Mouse (Mus musculus) heart, embryonic 16.5 days (tissue): ENCODE results near the gene Vstm5. TPM values are rescaled to one million over a fixed set of nuclear protein-coding genes. Genes with fewer than 3 reads are reported as not detected.

Source experiments
- ATAC-seq: fragments of 200-750 bp; cut with Nextera tagmentation; replicated peaks from 2 replicates; pipeline ENCODE4 v1.8.0; 2017; ENCODE audit warnings: moderate number of reproducible peaks; ENCODE audit not compliant: insufficient read depth, low FRiP score; ENCODE audit errors: extremely low read depth
- H3K27ac ChIP-seq: fragments of 300-500 bp; sonication (generic); 2 replicates; pipeline ENCODE4 v1.5.1; 2014; ENCODE audit warnings: mild to moderate bottlenecking, low read length, control low read depth, moderate library complexity
- H3K27me3 ChIP-seq: fragments of 300-500 bp; sonication (generic); 2 replicates; pipeline ENCODE4 v1.6.1; 2014; ENCODE audit warnings: low read length, mixed read lengths; ENCODE audit not compliant: control insufficient read depth, insufficient read depth
- H3K36me3 ChIP-seq: fragments of 300-500 bp; sonication (generic); 2 replicates; pipeline ENCODE4 v1.6.1; 2014; ENCODE audit not compliant: control insufficient read depth, insufficient read depth
- H3K4me1 ChIP-seq: fragments of 300-500 bp; sonication (generic); 2 replicates; pipeline ENCODE4 v1.6.1; 2014; ENCODE audit warnings: low read length, mixed read lengths; ENCODE audit not compliant: control insufficient read depth, insufficient read depth
- H3K4me2 ChIP-seq: fragments of 300-500 bp; sonication (generic); 2 replicates; pipeline ENCODE4 v1.6.1; 2014; ENCODE audit warnings: low read depth, mild to moderate bottlenecking, control low read depth, low read length
- H3K4me3 ChIP-seq: fragments of 300-500 bp; sonication (generic); 2 replicates; pipeline ENCODE4 v1.5.1; 2014; ENCODE audit warnings: mild to moderate bottlenecking, control low read depth, low read length
- H3K9ac ChIP-seq: fragments of 300-500 bp; sonication (generic); 2 replicates; pipeline ENCODE4 v1.6.1; 2014; ENCODE audit warnings: low read length, control low read depth
- H3K9me3 ChIP-seq: fragments of 300-500 bp; sonication (generic); replicated peaks from 2 replicates; pipeline ENCODE4 v1.6.1; 2016; ENCODE audit warnings: low read length; ENCODE audit not compliant: control insufficient read depth
- WGBS: fragments of 180-500 bp; shearing (Covaris S2); extraction: QIAGEN DNeasy Blood & Tissue Kit; methylation state at CpG from one replicate; pipeline ENCODE4 v1.1.7; 2014; 5-methylcytosine and 5-hydroxymethylcytosine counted together
- polyA plus RNA-seq: library from polyadenylated mRNA; unstranded; fragments of >200 nt; fragmentation: Nextera tagmentation; extraction: Ambion mirVana; gene quantifications from 2 replicates; pipeline ENCODE4 v1.2.1, GENCODE M21; 2015

Gene Vstm5
- polyA plus RNA-seq, 1 experiment from 2014 or later = 1.6 TPM

- Histone ChIP-seq H3K4me1 (no peaks in the 10 kb centered on the region), H3K27ac (no peak overlapping the region), H3K9me3 (peaks cover 5% of the 10 kb centered on the region; the same call in 1 of the 2 replicates), H3K27me3 (no peaks in the 10 kb centered on the region), H3K9ac (no peak overlapping the region), H3K36me3 (no peaks in the 10 kb centered on the region), H3K4me3 (no peak overlapping the region), H3K4me2 (no peak overlapping the region)
- 0 out of 2 replicates have a peak, but pooled peaks have one; percentile 37 for ATAC-seq
- WGBS = 52% methylated on average over 7 of the region's 7 CpGs
Observed at GRCm38 (mm10) chr9:15250376-15250775, 11.5 kb downstream of the Vstm5 start.

GRCm38 (mm10) chr9:15252196-15252595 is 13.4 kb downstream of the Vstm5 start:
- Histone ChIP-seq H3K9me3 (peaks cover 5% of the 10 kb centered on the region; the same call in 1 of the 2 replicates), H3K4me1 (no peaks in the 10 kb centered on the region), H3K9ac (no peak overlapping the region), H3K27me3 (no peaks in the 10 kb centered on the region), H3K27ac (no peak overlapping the region), H3K36me3 (no peaks in the 10 kb centered on the region), H3K4me3 (no peak overlapping the region), H3K4me2 (no peak overlapping the region)
- 75% methylated on average over 7 of the region's 7 CpGs for WGBS
- no peak for ATAC-seq

DNA sequence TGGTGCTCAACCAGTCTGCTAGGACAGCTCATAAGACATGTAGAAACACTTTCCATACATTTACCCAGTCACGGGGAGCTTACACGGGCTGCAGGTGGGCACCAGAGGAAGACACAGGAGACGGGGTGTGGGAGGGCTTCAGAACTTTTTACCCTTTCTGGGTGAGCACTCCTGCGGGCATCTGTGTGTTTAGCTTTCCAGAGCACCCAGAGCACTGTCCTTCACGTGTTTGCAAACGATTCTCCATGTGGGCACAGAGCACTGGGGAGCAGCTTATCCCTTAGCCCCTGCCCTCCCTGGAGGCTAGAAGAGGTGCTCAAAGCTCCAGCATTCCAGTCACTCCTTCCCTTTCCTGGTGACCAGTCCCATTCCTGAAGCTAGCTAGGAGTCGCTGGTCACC is 15.7 kb downstream of the Vstm5 start:
- no peaks in the 10 kb centered on the region for H3K27me3 ChIP-seq
- H3K4me3 ChIP-seq = no peak overlapping the region
- no peaks in the 10 kb centered on the region for H3K9me3 ChIP-seq
- no peak overlapping the region for H3K4me2 ChIP-seq
- WGBS = 75% methylated on average over 7 of the region's 7 CpGs
- no peaks in the 10 kb centered on the region for H3K4me1 ChIP-seq
- H3K27ac ChIP-seq = no peak overlapping the region
- no peak overlapping the region for H3K9ac ChIP-seq
- ATAC-seq = no peak
- H3K36me3 ChIP-seq = no peaks in the 10 kb centered on the region

DNA sequence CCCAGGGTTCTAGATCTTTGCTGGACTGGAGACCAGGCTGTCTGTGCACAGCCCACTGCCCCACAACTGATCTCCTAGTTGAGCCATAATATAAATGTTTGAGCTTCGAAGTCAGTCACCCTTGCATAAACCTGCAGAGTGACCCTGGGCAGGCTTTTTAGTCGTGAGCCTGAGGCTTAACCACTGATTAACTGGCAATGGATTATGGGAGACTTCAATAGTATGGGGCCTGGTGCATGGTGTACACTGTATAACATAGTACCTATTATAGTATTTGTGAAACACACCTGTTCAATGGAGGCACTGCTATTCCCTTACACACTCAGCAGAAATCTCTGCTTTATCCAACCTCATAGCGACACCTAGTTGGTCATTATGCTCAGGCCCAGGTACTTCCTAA is 17.4 kb downstream of the Vstm5 start:
- Histone ChIP-seq H3K4me2 (no peak overlapping the region), H3K27me3 (no peaks in the 10 kb centered on the region), H3K4me1 (no peaks in the 10 kb centered on the region), H3K27ac (no peak overlapping the region), H3K9me3 (no peaks in the 10 kb centered on the region), H3K36me3 (peaks cover 9% of the 10 kb centered on the region), H3K4me3 (no peak overlapping the region), H3K9ac (no peak overlapping the region)
- ATAC-seq = no peak
- WGBS = 83% methylated on average over 3 of the region's 3 CpGs

DNA sequence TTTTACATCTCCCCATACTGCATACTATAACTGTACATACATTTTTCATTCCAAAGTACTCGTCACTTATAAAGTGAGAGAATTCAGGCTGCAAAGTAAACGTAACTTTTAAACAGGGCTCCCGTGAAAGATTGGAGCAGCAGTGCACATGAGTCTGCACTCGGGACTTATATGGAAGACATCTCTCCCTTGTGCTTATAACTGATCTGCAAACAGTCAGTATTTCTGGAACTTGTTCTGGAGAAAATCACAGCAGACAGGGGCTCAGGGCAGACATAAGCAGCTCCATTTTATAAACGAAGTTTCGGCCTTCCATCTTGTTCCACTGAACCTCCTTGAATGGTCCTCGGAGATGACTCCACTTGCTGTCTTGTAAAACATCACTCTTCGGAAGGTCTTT is 23.1 kb downstream of the Vstm5 start:
- ATAC-seq = no peak
- Histone ChIP-seq H3K4me1 (no peaks in the 10 kb centered on the region), H3K27ac (no peak overlapping the region), H3K36me3 (peaks cover 56% of the 10 kb centered on the region), H3K9ac (no peak overlapping the region), H3K4me2 (no peak overlapping the region), H3K9me3 (no peaks in the 10 kb centered on the region), H3K27me3 (no peaks in the 10 kb centered on the region), H3K4me3 (no peak overlapping the region)
- WGBS = 88% methylated on average over 8 of the region's 8 CpGs

DNA sequence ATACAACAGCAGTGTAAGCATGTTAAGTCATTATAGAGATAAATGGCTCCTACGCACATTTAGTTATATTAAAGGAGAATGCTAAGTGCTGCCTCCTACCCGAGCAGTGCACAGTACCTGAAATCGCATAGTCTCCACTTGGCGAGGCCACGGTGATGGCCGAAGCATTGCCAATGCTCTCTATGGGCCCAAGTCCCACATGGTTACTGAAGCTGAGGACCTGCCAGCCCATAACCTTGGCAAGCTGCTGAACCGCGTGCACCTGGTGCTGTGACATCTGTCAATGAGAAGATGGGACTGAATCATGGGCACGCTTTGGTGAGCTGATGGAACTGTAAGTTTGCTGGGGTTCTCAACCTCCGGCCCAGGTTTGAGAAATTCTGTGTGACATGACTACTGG is 24.6 kb downstream of the Vstm5 start:
- WGBS = 95% methylated on average over 10 of the region's 10 CpGs
- H3K4me3 ChIP-seq = no peak overlapping the region
- no peaks in the 10 kb centered on the region for H3K27me3 ChIP-seq
- no peak overlapping the region for H3K4me2 ChIP-seq
- no peaks in the 10 kb centered on the region for H3K9me3 ChIP-seq
- ATAC-seq = no peak
- H3K36me3 ChIP-seq = peaks cover 66% of the 10 kb centered on the region
- H3K27ac ChIP-seq = no peak overlapping the region
- no peaks in the 10 kb centered on the region for H3K4me1 ChIP-seq
- no peak overlapping the region for H3K9ac ChIP-seq

GRCm38 (mm10) chr9:15273981-15274380 is 35.1 kb downstream of the Vstm5 start:
- WGBS = 92% methylated on average over 2 of the region's 2 CpGs
- ATAC-seq = no peak
- Histone ChIP-seq H3K4me1 (peaks cover 8% of the 10 kb centered on the region), H3K27me3 (no peaks in the 10 kb centered on the region), H3K4me2 (no peak overlapping the region), H3K9ac (no peak overlapping the region), H3K27ac (no peak overlapping the region), H3K4me3 (no peak overlapping the region), H3K36me3 (peaks cover 63% of the 10 kb centered on the region), H3K9me3 (no peaks in the 10 kb centered on the region)

- Histone ChIP-seq H3K9ac (no peak overlapping the region), H3K4me2 (no peak overlapping the region), H3K27ac (no peak overlapping the region), H3K4me3 (no peak overlapping the region), H3K36me3 (peaks cover 35% of the 10 kb centered on the region), H3K4me1 (peaks cover 14% of the 10 kb centered on the region), H3K9me3 (no peaks in the 10 kb centered on the region), H3K27me3 (no peaks in the 10 kb centered on the region)
- ATAC-seq = no peak
- WGBS = 91% methylated on average over 4 of the region's 4 CpGs
Observed at GRCm38 (mm10) chr9:15276855-15277254, 38.0 kb downstream of the Vstm5 start.

GRCm38 (mm10) chr9:15278343-15278742 is 39.5 kb downstream of the Vstm5 start:
- Histone ChIP-seq H3K4me2 (no peak overlapping the region), H3K4me3 (no peak overlapping the region)

More at GRCm38 (mm10) chr9:15278343-15278742, 39.5 kb downstream of the Vstm5 start:
- ATAC-seq = no peak
- H3K4me1 ChIP-seq = peaks cover 14% of the 10 kb centered on the region
- no peaks in the 10 kb centered on the region for H3K27me3 ChIP-seq
- WGBS = 84% methylated on average over 3 of the region's 3 CpGs
- H3K36me3 ChIP-seq = peaks cover 23% of the 10 kb centered on the region
- no peaks in the 10 kb centered on the region for H3K9me3 ChIP-seq
- H3K9ac ChIP-seq = no peak overlapping the region
- H3K27ac ChIP-seq = no peak overlapping the region
